Mouse (Mus musculus) embryo, embryonic 10.5 days (tissue): ENCODE measurements around the gene Smim13.
A peak's percentile ranks its signal among the peaks of the same experiment; 100 is the strongest.

Source experiments
- DNase-seq: peaks from one replicate; pipeline ENCODE4 v3.0.0-alpha.2; 2015; ENCODE audit warnings: low spot score

Smim13 gene

DNA sequence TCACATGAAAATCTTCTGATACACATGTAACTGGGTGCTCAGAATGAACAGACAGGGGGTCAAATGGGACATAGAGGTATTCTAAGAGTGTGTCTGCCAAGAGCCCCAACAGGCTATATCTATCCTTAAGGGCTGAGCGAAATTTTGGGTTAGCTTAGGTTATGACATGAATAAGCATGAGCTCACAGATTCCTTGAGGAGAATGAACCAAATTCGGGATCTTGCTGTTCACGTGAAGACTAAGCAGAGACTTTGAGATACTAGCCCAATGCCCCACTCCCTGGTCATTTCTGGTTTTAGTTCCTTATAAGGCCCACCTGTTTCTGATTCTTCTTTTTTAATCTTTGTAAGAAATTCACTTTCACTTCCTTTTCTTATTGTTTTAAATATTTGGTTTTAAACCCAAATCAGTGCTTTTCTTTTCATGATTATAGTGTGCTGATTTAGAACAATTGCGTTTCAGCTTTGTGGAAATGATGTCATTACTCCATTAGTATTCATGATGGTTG is 41.9 kb downstream of the Smim13 start:
- DNase-seq, result no peak

DNA sequence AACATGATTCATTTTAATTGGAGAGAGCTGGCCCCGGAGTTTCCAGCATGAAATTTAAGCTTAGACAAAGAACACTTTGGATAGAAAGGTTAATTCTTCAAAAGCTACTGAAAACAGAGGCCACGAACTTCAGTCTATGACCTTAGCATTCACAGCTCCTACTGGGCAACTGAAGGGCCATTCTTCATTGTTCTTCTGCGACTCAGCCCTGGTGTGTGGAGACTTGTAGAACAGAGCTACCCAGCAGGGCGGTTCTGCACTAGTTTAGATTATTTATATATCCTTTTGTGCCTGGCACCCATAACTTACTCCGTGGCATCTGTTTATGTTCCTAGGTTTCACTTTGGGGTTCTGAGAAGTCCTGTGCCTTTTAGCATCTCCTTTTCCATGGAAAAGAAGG is 44.0 kb downstream of the Smim13 start:
- peak; percentile 51 for DNase-seq

DNA sequence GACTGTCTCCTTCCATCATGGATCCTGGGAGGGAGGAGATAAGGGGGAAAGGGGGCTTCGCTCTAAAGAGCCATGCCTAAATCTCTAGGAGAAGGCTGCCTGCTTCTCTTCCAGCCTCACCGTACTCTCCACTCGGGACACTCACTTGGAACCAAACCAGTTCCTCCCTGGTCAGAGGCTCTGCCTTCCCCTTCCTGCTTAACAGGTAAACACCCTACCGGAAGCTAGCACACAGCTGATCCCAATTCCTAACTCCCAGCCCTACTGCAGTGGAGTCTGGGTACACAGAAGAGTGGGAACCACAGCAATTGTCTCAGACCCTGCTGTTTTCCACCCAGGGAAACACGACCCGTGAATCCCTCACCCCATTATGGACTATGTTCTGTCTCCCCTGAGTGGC is 46.2 kb downstream of the Smim13 start:
- no peak for DNase-seq

DNA sequence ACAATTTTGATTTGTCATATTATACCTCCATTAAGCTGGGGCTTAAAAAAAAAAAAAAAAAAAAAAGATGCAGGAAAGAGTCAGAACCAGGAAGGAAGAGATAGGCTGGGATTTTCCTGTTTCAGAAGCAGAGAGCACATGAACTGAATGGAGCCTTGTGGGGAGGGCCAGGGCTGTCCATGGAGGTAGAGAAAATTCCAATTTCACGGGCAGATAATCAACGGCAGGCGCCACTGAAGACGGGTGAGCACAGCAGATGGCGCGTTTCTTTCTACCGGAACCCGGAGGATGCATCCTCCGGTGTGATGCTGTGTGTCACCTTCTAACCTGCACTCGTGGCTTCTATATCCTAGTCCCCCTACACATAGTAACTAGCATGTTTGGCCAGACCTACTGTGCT is 46.8 kb downstream of the Smim13 start:
- DNase-seq, result peak; percentile 46

DNA sequence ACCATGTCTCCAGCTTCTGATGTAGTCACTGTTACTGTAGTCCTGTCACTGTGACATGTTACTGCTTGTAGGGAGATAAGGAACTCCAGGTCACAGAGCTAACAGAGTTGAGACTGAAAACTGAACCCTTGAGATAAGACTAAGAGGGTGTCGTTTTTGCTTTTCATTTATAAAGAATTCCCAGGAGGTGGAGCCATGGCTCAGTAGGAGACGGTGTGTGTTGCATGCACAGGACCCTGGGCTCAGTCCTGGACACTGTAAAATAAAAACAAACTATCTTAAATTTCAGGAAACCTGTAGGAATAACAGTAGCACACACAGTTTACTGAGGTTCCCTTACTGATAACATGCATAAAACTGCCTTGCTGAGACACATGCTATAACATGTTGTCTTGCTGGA is 48.9 kb downstream of the Smim13 start:
- DNase-seq, result no peak

DNA sequence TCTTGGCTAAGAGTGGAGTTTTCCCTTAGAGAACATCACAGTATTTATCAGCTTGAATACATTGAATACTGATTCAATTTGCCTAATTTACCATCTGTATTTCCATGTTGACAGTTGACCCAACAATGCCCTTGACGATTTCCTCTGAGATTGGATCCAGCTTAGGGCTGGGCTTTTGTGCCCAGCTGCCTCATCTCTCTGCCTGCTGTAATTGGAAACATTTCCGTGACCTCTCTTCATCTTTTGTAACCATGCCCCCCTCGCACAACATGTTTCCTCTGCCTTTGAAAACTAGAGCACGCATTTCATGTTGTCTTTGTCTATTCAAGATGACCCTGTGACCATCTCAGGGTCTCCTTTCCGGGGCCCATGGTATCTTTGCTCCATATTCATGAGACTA is 49.4 kb downstream of the Smim13 start:
- DNase-seq, result peak; percentile 63

DNA sequence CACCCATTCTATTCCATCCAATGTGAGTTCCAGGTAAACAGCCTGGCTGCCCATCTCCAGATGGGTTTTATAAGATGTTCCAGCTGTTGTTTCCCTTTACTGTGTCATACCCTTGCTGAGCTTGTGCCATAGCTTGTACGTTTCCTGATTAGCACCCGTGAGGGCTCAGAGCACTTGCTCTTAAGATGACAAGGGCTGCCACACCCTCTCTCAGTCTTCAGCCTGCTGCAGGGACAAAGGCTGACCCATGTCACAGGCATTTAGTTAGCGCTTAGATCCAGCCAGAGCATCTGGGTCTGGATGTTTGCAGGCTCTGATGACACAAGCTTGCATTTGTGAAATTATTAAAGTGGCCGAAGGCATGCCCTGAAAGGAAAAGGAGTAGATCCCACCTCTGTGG is 50.4 kb downstream of the Smim13 start:
- no peak for DNase-seq

DNA sequence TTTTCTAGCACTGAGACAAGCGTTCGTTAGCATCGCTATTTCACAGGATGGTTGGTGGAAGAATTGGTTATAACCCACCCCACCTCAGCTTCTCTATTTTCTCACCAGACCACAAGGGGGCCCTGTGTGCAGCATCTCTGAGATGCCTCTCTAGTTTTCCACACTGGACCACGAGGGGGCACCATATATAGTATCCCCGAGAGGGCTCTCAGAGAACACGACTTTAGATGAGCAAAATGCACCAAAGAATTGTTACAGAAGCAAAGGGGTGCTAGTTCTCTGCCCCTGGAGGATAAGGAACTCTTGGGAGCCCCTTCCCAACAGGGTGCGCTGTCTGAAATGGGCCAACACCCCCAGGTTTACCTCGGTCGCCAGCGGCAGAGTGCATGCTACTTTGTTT is 53.1 kb downstream of the Smim13 start:
- DNase-seq, result peak; percentile 87

DNA sequence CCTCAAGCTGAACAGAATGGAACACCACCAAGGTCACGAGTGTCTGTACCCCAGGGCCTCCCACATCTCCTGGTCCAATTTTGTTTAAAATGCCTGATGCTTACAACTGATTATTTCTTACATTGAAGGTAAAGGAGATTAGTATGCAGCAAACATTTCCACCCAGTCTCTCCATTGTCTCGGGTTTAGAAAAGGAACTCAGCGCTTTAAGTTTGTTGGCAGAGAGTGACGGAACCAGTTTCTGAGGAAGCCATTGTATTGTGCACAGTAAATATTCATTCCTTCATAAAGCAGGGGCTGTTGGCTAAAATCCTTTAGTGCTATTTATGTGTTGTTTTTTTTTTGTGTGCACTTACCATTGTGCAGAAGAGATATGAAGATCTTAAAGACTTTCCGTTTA is 71.1 kb downstream of the Smim13 start:
- no peak for DNase-seq

DNA sequence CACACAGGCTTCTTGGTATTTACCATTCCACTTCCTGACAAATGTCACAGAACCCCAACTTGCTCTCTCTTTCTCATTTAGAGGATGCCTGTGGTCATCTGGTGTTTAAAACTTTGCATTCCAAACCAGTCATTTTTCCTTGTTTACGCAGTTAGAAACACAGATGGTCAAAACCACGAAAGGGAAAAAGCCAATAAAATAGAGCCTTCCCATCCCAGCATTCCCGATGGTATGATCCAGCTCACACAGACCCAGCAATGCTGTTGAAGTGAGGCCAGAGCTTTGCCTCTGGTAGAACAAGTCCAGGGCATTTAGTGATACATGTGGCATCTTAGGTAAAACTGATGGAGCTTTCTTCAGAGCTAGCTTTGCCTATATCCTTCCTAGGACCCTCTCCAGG is 71.8 kb downstream of the Smim13 start:
- DNase-seq, result no peak

DNA sequence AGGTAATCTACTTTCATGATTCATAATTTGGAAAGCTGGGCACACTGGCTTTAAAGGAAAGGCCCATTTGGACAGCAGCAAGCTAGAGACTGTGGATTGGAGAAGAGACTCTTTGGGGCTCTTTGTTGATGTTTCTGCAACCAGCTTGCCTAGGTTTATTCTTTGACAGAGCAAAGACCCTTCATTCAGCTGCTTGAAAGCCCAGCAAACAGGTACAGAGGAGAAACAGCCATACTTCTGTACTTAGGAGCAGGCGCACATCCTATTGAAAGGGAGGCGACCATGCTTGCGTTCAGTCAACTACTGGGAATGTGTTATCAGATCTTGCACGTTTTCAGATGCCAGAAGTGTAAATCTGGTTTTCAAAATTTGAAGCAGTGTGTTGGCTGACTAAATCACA is 75.0 kb downstream of the Smim13 start:
- no peak for DNase-seq

DNA sequence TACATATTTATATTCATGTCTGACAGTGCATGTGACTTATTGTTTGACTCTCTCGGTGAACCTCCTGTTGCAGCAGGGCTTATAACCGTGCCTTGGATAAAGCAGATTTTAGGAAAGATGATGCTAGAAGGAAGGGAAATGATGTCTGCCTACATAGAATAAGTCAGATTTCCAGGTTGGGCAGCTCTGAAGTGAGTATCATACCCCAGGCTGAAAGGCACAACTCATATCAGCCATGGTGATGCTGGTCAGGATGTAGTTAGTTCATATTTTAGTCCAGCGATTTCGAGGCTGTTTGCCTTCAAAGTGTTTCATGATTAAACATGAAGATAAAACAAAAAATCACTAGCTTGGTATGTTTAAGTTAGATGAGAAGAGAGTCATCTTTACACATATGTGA is 75.7 kb downstream of the Smim13 start:
- no peak for DNase-seq

DNA sequence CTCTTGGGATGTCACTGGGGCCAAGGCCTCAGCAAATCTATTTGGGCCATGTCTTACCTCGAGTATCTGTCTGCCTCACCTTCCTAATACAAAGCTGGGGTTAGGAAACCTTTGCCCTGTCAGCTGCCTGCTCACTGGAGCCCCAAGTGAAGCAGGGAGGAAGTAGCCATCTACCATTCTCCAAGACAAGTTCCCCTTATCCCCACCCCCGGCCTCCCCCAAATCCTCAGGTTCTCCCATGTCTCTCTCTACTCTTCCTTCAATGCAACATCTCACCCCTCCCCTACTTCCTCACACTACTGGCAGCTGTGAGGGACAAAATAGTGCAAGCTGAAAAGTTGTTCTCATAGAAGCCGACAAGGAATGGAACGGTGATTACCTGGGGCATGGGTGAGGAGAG is 76.5 kb downstream of the Smim13 start:
- no peak for DNase-seq
